Mouse (Mus musculus) olfactory bulb, adult 2 months (tissue): ENCODE measurements at regions not wholly inside any gene's neighbourhood (a gene's known extent, or its start where the extent isn't known, plus 50 kb on each side); places are given as distances from the start of the nearest gene placed in this dataset.

Experiments used
- CTCF ChIP-seq: fragments of 200-500 bp; IDR thresholded peaks from 2 replicates; pipeline ENCODE4 v1.5.1; 2012; ENCODE audit warnings: low read depth, mild to moderate bottlenecking, low read length, moderate library complexity; ENCODE audit not compliant: insufficient read depth
- POLR2A ChIP-seq: fragments of 200-500 bp; IDR thresholded peaks from 2 replicates; pipeline ENCODE4 v1.6.1; 2012; ENCODE audit warnings: mild to moderate bottlenecking, low read depth, low read length, moderate library complexity; ENCODE audit not compliant: insufficient read depth

DNA sequence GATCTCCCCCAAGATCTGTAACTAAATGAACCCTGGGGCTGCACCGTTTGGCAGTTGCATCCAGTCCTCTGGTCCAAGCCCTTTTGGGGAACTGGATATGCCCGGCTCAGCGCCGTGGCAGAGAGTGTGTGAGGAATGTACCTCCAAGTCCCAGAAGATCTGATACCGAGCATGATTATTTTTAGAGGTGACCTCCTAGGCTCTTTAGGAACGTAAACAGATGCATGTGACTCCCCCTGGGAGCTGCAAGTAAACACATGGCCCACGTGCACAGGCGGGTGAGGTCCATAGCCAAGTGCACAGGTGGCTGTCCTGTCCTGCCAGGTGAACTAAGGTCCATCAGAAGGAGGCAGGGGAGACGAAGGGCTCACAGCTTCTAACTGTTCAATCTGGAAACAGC is 107.3 kb downstream of the Fam161a start:
- TF ChIP-seq CTCF (no peak), POLR2A (no peak)
